Mouse (Mus musculus) ES-Bruce4 (cell line): Measurements from ENCODE around the gene Cops2.

Experiments
- CTCF ChIP-seq: IDR thresholded peaks from one replicate; pipeline ENCODE4 v1.8.1; 2011; ENCODE audit warnings: low read depth, low read length
- EP300 ChIP-seq: IDR thresholded peaks from 2 replicates; pipeline ENCODE4 v1.6.1; 2011; ENCODE audit warnings: low read depth, low read length; ENCODE audit not compliant: insufficient read depth

- TF ChIP-seq CTCF (no peak), EP300 (no peak)
Observed at GRCm38 (mm10) chr2:125791485-125791885, 67.5 kb downstream of the Cops2 start.
